Mouse (Mus musculus) CD4-positive helper T cell, adult 2 months (primary cell): ENCODE measurements around the gene Eif2a.
"Not testable (repeated sequence)": the region's sequence is repeated elsewhere in the genome, so short reads cannot be mapped to it uniquely, and the experiment has no call there.

Source experiments
- DNase-seq: peaks from one replicate; pipeline ENCODE4 v3.0.0-alpha.2; 2012; ENCODE audit warnings: low read depth, missing footprints, low spot score

The Eif2a gene

DNA sequence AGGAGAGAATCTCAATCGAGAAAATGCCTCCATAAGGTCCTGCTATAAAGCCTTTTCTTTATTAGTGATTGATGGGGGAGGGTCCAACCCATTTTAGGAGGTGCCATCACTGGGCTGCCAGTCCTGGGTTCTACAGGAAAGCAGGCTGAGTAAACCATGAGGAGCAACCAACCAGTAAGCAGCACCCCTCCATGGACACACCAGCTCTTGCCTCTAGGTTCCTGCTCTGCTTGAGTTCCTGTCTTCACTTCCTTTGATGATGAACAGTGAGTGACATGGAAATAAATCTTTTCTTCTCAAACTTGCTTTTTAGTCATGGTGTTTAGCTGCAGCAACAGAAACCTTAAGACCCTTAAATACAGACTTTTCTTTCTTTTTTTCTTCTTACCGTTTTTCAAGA, 4.3 kb upstream of the Eif2a start:
- no peak for DNase-seq

DNA sequence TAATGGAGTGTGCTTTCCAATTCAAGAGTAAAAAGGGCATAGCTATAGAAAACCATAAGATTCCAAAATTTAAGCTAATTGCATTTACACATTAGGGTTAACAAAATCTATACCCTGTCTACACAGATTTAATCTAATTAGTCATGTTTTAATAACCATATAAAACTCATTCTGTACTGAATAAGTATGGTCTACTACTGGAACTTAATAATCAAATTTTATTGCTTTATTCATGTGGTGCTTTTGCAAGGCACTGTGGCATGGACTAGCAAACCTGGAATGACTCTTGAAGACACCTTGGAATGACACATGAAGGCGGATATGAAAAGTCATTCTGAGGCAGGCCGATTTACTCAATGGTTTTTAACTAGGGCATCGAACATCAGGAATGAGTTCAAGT, 2.2 kb upstream of the Eif2a start:
- no peak for DNase-seq

DNA sequence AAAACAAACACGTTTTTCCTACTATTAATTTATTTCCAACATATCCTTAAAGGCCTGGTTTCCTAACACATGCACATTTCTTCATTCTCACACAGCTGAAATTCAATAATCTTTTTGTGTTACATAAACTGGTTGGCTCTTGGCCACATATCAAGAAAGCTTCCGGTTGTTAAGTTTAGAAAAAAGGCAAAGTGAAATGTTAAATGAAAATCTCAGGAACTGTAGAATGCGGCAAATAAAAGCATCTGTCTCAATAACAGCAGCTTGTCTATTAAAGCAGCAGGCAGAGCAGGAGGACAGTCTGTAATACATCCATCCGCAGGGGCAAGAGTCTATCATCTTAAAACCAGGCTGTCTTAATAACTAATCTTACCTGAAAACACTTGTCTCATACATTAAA, 1.4 kb upstream of the Eif2a start:
- DNase-seq, result no peak

DNA sequence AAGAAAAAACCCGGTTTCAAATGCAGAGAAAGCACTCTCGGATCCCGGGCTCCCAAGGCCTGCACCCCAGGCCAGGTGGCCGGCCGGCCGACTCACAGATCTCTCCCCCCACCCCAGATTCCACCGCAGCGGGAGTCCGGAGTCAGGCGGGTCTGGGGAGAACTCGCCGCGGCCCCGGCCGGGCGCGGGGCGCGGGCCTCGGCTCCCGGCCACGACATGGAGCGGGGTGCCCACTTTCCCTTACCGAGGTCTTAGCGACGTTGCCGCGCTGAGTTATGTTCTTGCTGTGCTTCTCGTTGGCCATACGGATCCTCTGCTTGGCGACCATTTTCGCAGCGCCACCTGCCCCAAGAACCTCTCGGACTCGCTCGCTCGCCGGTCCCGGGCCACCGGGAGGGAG, 455 bp upstream of the Eif2a start:
- DNase-seq, result no peak

DNA sequence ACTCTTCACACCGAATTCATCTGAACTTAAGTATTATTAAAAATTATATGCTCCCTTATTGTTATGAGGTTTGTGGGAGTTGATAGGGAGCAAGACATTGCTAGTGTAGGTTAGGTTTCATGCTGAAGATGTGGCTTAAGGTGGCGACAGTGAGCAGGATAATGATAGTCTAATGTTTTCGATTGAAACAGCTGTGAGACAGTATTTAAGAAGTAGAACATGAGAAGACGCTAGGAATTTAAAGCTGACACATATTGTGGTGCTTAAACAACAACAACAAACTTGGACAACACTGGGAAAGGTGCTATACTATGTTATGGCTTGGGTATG, 752 bp downstream of the Eif2a start:
- DNase-seq, result peak; percentile 30

GRCm38 (mm10) chr3:58536573-58536972, 11.0 kb downstream of the Eif2a start:
- DNase-seq, result no peak

GRCm38 (mm10) chr3:58552001-58552811, 26.6 kb downstream of the Eif2a start:
- DNase-seq, result peak; percentile 69

- DNase-seq, result no peak
Measured at GRCm38 (mm10) chr3:58556649-58557048, 31.0 kb downstream of the Eif2a start.

GRCm38 (mm10) chr3:58559887-58560286, 34.3 kb downstream of the Eif2a start:
- no peak for DNase-seq

GRCm38 (mm10) chr3:58561437-58561836, 35.8 kb downstream of the Eif2a start:
- DNase-seq, result no peak

- DNase-seq, result no peak
Measured at GRCm38 (mm10) chr3:58570821-58571220, 45.2 kb downstream of the Eif2a start.

- peak; percentile 94 for DNase-seq
Measured at GRCm38 (mm10) chr3:58576137-58577066, 50.8 kb downstream of the Eif2a start, which contains the start of gene Selenot. TSS of gene Selenot (plus strand) at chr3:58576636.

DNA sequence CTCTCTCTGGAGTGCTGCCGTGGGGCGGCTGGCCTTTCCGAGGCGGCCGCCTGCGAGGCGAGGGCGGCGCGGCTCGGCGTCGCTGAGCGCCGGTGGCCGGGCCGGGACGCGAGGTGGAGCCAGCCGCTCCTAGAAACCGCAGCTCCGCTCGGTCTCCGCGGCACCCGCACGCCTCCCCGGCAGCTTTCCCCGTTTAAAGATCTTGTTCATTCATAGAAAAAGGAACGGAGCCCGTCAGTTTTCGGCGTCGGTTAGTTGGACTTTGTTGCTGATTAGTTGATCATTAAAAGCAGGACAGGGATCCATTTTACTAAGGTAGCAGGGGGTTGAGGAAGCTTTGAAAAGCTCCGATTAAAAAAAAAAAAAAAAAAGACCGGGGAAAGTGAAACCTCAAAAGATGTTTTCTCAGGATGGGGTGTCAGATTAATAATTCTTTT, 51.5 kb downstream of the Eif2a start:
- DNase-seq, result no peak

GRCm38 (mm10) chr3:58577506-58578050, 52.0 kb downstream of the Eif2a start:
- DNase-seq, result no peak

- DNase-seq, result peak; percentile 50
Measured at GRCm38 (mm10) chr3:58581530-58581929, 55.9 kb downstream of the Eif2a start.

GRCm38 (mm10) chr3:58582297-58582696, 56.7 kb downstream of the Eif2a start:
- no peak for DNase-seq

DNA sequence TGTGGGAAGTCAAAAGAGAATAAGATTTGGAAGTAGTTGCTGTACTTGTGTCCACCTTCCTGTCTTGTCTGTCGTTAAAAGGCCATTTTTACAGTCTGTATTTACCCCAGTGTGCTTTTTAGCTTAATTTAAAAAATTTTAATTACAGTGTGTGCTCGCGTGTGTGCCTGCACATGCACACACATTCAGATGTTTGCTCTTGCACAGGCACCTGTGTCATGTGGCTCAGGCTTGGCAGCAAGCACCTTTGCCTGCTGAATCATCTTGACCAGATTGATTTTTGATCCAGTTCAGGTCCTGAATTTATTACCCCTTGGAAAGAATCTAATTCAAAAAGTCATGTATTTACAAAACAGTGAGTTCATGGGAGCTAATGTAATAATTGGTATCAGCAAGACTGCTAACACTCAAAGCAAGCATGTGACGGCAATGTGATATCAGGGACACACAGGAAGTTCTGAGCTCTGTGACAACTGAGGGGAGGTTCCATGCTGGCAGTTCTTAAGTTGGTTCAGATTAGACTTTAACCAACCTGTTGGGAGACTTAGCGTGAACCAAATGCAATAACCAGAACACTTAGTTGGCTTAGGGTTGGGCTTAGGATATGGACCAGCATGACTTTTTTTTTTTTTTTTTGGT, 57.3 kb downstream of the Eif2a start:
- DNase-seq, result peak; percentile 37

DNA sequence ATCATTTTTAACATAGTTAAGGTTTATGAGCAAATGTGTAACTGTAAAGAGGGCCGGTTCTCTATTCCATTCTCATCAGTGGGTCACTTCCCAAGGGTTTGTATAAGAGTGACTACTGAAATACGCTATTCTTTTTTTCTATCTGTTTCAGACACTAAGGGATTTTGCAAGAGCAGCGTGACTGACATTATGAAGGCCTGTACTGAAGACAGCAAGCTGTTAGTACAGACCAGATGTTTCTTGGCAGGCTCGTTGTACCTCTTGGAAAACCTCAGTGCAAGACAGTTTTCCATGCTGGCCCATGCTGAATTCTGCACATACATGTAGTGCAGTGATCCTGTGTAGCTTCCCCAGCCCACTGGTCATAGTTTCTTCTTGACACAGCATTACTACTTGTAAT, 64.9 kb downstream of the Eif2a start:
- not testable (repeated sequence) for DNase-seq

GRCm38 (mm10) chr3:58592666-58593065, 67.0 kb downstream of the Eif2a start:
- not testable (repeated sequence) for DNase-seq

- no peak for DNase-seq
Measured at GRCm38 (mm10) chr3:58593623-58594022, 68.0 kb downstream of the Eif2a start.
